In genomic region chr10:89377750-89378149, GRCm38 (mm10) we compare ENCODE assay signal across 27 mouse cellular contexts. TPM values are rescaled to one million over a fixed set of nuclear protein-coding genes. Genes with fewer than 3 reads are reported as not detected.
"Had no signal": no experiment of that assay in that cellular context is flagged by ENCODE, and none has a peak within 500 bp of the region (broad histone marks: within the 10 kb centered on the region; RNA-seq: fewer than 3 reads in every experiment).

No protein-coding gene starts in this region.

- H3K9me3 ChIP-seq: heart, embryonic 15.5 days; hindbrain, embryonic 15.5 days; kidney, embryonic 15.5 days; limb, embryonic 15.5 days; liver, embryonic 12.5 days had no signal

- H3K27ac ChIP-seq: gastrocnemius, adult 2 months; heart, adult 2 months; heart, embryonic 13.5 days; heart, embryonic 15.5 days; hindbrain, embryonic 13.5 days; hindbrain, embryonic 15.5 days; hindbrain, postnatal 0 days; kidney, embryonic 15.5 days; kidney, postnatal 0 days; limb, embryonic 13.5 days; limb, embryonic 15.5 days; liver, embryonic 12.5 days; liver, embryonic 14.5 days had no signal

- H3K27me3 ChIP-seq: heart, embryonic 13.5 days; heart, embryonic 15.5 days; hindbrain, embryonic 13.5 days; hindbrain, embryonic 15.5 days; kidney, embryonic 15.5 days; limb, embryonic 13.5 days; limb, embryonic 15.5 days; liver, embryonic 12.5 days had no signal

- H3K9ac ChIP-seq: heart, embryonic 13.5 days; heart, embryonic 15.5 days; hindbrain, embryonic 13.5 days; hindbrain, embryonic 15.5 days; kidney, embryonic 15.5 days; limb, embryonic 13.5 days; limb, embryonic 15.5 days; liver, embryonic 12.5 days; liver, embryonic 14.5 days had no signal

- H3K4me3 ChIP-seq: gastrocnemius, adult 2 months; heart, adult 2 months; heart, embryonic 13.5 days; heart, embryonic 15.5 days; hindbrain, embryonic 13.5 days; hindbrain, embryonic 15.5 days; kidney, embryonic 15.5 days; limb, embryonic 13.5 days; limb, embryonic 15.5 days; liver, embryonic 12.5 days had no signal

- DNase-seq: gastrocnemius, adult 2 months; gastrocnemius, postnatal 10 days; gastrocnemius, postnatal 25 days; heart, adult 2 months; heart, postnatal 14 days; heart, postnatal 36 days; kidney, adult 11 months; kidney, adult 2 months; kidney, adult 9 months; kidney, postnatal 14 days; kidney, postnatal 36 days; layer of hippocampus, adult 9-11 months; layer of hippocampus, postnatal 36 days; left cerebral cortex, postnatal 4 days had no signal

- H3K4me1 ChIP-seq: heart, embryonic 13.5 days; heart, embryonic 15.5 days; hindbrain, embryonic 13.5 days; hindbrain, embryonic 15.5 days; kidney, embryonic 15.5 days; limb, embryonic 13.5 days; limb, embryonic 15.5 days; liver, embryonic 12.5 days had no signal

- ATAC-seq: hindbrain, postnatal 0 days; intestine, embryonic 16.5 days; liver, embryonic 12.5 days had no signal

- H3K36me3 ChIP-seq: heart, embryonic 13.5 days; heart, embryonic 15.5 days; hindbrain, embryonic 13.5 days; hindbrain, embryonic 15.5 days; kidney, embryonic 15.5 days; limb, embryonic 13.5 days; limb, embryonic 15.5 days; liver, embryonic 12.5 days had no signal

- H3K4me2 ChIP-seq: heart, embryonic 13.5 days; heart, embryonic 15.5 days; hindbrain, embryonic 13.5 days; hindbrain, embryonic 15.5 days; kidney, embryonic 15.5 days; limb, embryonic 13.5 days; limb, embryonic 15.5 days; liver, embryonic 12.5 days had no signal

RNA-seq across cellular contexts. Expression of gene Ano4, which starts 33.2 kb away (rescaled TPM):
- polyA plus RNA-seq: liver, adult 2 months had no signal
